Mouse (Mus musculus): ENCODE measurements at regions not wholly inside any gene's neighbourhood (a gene's known extent, or its start where the extent isn't known, plus 50 kb on each side); places are given as distances from the start of the nearest gene placed in this dataset.

GRCm38 (mm10) chr3:157750266-157750665 lies 174.6 kb downstream of the Cth start:
- Histone ChIP-seq H3K4me1 (ENCODE audit: control insufficient read depth, insufficient read depth, low read length) (no peaks in the 10 kb centered on the region), H3K4me2 (replicated peaks; ENCODE audit: low read depth, low read length, severe bottlenecking) (no peak overlapping the region), H3K4me3 (replicated peaks; ENCODE audit: low read length) (no peak overlapping the region), H3K9ac (ENCODE audit: low read depth, low read length, severe bottlenecking) (no peak overlapping the region), H3K36me3 (ENCODE audit: control insufficient read depth, insufficient read depth, low read length) (no peaks in the 10 kb centered on the region), H3K27me3 (ENCODE audit: control insufficient read depth, insufficient read depth, low read length) (no peaks in the 10 kb centered on the region), H3K27ac (replicated peaks; ENCODE audit: low read depth, low read length) (no peak overlapping the region), H3K9me3 (ENCODE audit: control insufficient read depth, low read length) (no peaks in the 10 kb centered on the region)
- TF ChIP-seq POLR2A (IDR thresholded peaks at IDR 0.05; ENCODE audit: borderline replicate concordance, extremely low read depth, insufficient read depth, insufficient read length) = no peak
- ATAC-seq (ENCODE audit: low FRiP score, low read depth) = no peak
- 85% methylated on average over 3 of the region's 3 CpGs for WGBS
- no peak for DNase-seq (ENCODE audit: low spot score)

GRCm38 (mm10) chr3:157748395-157749037 lies 176.4 kb downstream of the Cth start:
- no peaks in the 10 kb centered on the region for H3K4me1 ChIP-seq (ENCODE audit: control insufficient read depth, insufficient read depth, low read length)
- H3K4me2 ChIP-seq (replicated peaks; ENCODE audit: low read depth, low read length, severe bottlenecking) = no peak overlapping the region
- H3K27me3 ChIP-seq (ENCODE audit: control insufficient read depth, insufficient read depth, low read length) = no peaks in the 10 kb centered on the region
- H3K9ac ChIP-seq (ENCODE audit: low read depth, low read length, severe bottlenecking) = no peak overlapping the region
- H3K27ac ChIP-seq (replicated peaks; ENCODE audit: low read depth, low read length) = no peak overlapping the region
- no peak overlapping the region for H3K4me3 ChIP-seq (replicated peaks; ENCODE audit: low read length)
- DNase-seq (ENCODE audit: low spot score) = no peak
- whole genome bisulfite sequencing = 62% methylated on average over 3 of the region's 3 CpGs
- H3K36me3 ChIP-seq (ENCODE audit: control insufficient read depth, insufficient read depth, low read length) = no peaks in the 10 kb centered on the region
- no peak for ATAC-seq (ENCODE audit: low FRiP score, low read depth)
- no peak for TF ChIP-seq POLR2A (IDR thresholded peaks at IDR 0.05; ENCODE audit: borderline replicate concordance, extremely low read depth, insufficient read depth, insufficient read length)
- no peaks in the 10 kb centered on the region for H3K9me3 ChIP-seq (ENCODE audit: control insufficient read depth, low read length)

- no peak overlapping the region for H3K4me3 ChIP-seq (replicated peaks; ENCODE audit: low read length)
- DNase-seq (ENCODE audit: low spot score) (no peak), ATAC-seq (ENCODE audit: low FRiP score, low read depth) (no peak)
- H3K27ac ChIP-seq (replicated peaks; ENCODE audit: low read depth, low read length) = no peak overlapping the region
- no peaks in the 10 kb centered on the region for H3K27me3 ChIP-seq (ENCODE audit: control insufficient read depth, insufficient read depth, low read length)
- H3K9me3 ChIP-seq (ENCODE audit: control insufficient read depth, low read length) = no peaks in the 10 kb centered on the region
- no peaks in the 10 kb centered on the region for H3K4me1 ChIP-seq (ENCODE audit: control insufficient read depth, insufficient read depth, low read length)
- no peak overlapping the region for H3K9ac ChIP-seq (ENCODE audit: low read depth, low read length, severe bottlenecking)
- no peak overlapping the region for H3K4me2 ChIP-seq (replicated peaks; ENCODE audit: low read depth, low read length, severe bottlenecking)
- no peaks in the 10 kb centered on the region for H3K36me3 ChIP-seq (ENCODE audit: control insufficient read depth, insufficient read depth, low read length)
- no peak for TF ChIP-seq POLR2A (IDR thresholded peaks at IDR 0.05; ENCODE audit: borderline replicate concordance, extremely low read depth, insufficient read depth, insufficient read length)
- WGBS = 96% methylated on average over 1 of the region's 1 CpGs
Observed at GRCm38 (mm10) chr3:157743000-157743399, 176.3 kb downstream of the Ptger3 start.

GRCm38 (mm10) chr3:157739628-157740294 lies 173.1 kb downstream of the Ptger3 start:
- WGBS = 82% methylated on average over 1 of the region's 1 CpGs

GRCm38 (mm10) chr3:157732136-157732940 lies 165.6 kb downstream of the Ptger3 start:
- no peak for DNase-seq (ENCODE audit: low spot score)
- H3K9ac ChIP-seq (ENCODE audit: low read depth, low read length, severe bottlenecking) = no peak overlapping the region
- H3K4me1 ChIP-seq (ENCODE audit: control insufficient read depth, insufficient read depth, low read length) = no peaks in the 10 kb centered on the region
- H3K9me3 ChIP-seq (ENCODE audit: control insufficient read depth, low read length) = no peaks in the 10 kb centered on the region
- no peak overlapping the region for H3K27ac ChIP-seq (replicated peaks; ENCODE audit: low read depth, low read length)
- no peak overlapping the region for H3K4me2 ChIP-seq (replicated peaks; ENCODE audit: low read depth, low read length, severe bottlenecking)
- H3K27me3 ChIP-seq (ENCODE audit: control insufficient read depth, insufficient read depth, low read length) = no peaks in the 10 kb centered on the region
- 44% methylated on average over 4 of the region's 4 CpGs for WGBS
- TF ChIP-seq POLR2A (IDR thresholded peaks at IDR 0.05; ENCODE audit: borderline replicate concordance, extremely low read depth, insufficient read depth, insufficient read length) = no peak
- no peaks in the 10 kb centered on the region for H3K36me3 ChIP-seq (ENCODE audit: control insufficient read depth, insufficient read depth, low read length)
- ATAC-seq (ENCODE audit: low FRiP score, low read depth) = no peak
- H3K4me3 ChIP-seq (replicated peaks; ENCODE audit: low read length) = no peak overlapping the region

More at GRCm38 (mm10) chr3:157739628-157740294, 173.1 kb downstream of the Ptger3 start:
- Histone ChIP-seq H3K27me3 (ENCODE audit: control insufficient read depth, insufficient read depth, low read length) (no peaks in the 10 kb centered on the region), H3K4me1 (ENCODE audit: control insufficient read depth, insufficient read depth, low read length) (no peaks in the 10 kb centered on the region), H3K9ac (ENCODE audit: low read depth, low read length, severe bottlenecking) (no peak overlapping the region), H3K27ac (replicated peaks; ENCODE audit: low read depth, low read length) (no peak overlapping the region), H3K4me2 (replicated peaks; ENCODE audit: low read depth, low read length, severe bottlenecking) (no peak overlapping the region), H3K4me3 (replicated peaks; ENCODE audit: low read length) (no peak overlapping the region), H3K9me3 (ENCODE audit: control insufficient read depth, low read length) (no peaks in the 10 kb centered on the region), H3K36me3 (ENCODE audit: control insufficient read depth, insufficient read depth, low read length) (no peaks in the 10 kb centered on the region)
- ATAC-seq (ENCODE audit: low FRiP score, low read depth) (no peak), DNase-seq (ENCODE audit: low spot score) (no peak)
- TF ChIP-seq POLR2A (IDR thresholded peaks at IDR 0.05; ENCODE audit: borderline replicate concordance, extremely low read depth, insufficient read depth, insufficient read length) = no peak
